Mouse (Mus musculus): Measurements from ENCODE around the gene Alyref. TPM values are rescaled to one million over a fixed set of nuclear protein-coding genes. Genes with fewer than 3 reads are reported as not detected.
A peak's percentile ranks its signal among the peaks of the same experiment; 100 is the strongest.

Alyref gene
- total and polyA plus RNA-seq, 3 experiments, result 600 to 1,072 TPM; not detected in 1

- TF ChIP-seq MEF2A (IDR thresholded peaks at IDR 0.05; ENCODE audit: extremely low read depth, insufficient replicate concordance, low read depth, low read length, poor library complexity, severe bottlenecking), result no peak
These were observed 26.5 kb upstream of the Alyref start (continued) for GRCm38 (mm10) chr11:120624680-120625111.

DNA sequence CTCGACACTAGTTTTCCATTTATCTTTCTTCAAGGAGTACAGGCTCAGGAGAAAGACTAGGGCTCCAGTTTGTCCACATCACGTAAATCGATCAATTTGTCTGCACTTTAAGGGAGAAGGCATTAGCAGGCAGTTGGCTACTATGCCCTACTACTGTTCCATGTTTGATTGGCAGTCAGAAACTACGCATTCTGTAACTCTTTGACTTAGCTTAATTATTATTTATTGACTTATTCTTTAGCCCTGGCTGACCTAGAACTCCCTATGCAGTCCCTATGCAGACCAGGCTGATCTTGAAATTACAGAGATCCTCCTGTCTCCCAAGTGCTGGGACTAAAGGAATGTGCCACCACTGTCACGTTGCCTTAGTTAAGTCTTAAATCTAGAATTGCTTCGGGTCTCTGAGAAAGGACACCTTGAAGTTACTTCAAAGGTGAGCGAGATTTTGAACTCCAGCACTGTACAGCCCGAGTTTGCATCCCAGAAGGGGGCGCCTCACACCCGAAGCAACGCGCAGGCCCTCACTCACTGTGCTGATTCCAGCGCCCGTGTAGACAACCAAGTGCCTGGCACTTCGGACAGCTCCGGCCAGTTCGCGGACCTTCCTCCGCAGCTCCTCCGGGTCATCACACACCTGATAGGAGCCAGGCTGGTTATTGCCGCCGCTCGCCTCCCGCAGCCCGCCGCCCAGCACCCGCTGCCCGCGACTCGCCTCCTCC is 26.0 kb upstream of the Alyref start:
- H3K9ac ChIP-seq (ENCODE audit: control insufficient read depth, low read depth, low read length, poor library complexity, severe bottlenecking), result peak overlapping the region; percentile 92
- no peaks in the 10 kb centered on the region for H3K27me3 ChIP-seq (ENCODE audit: control insufficient read depth in 1 of 2, insufficient read depth in 2 of 2, low read length in 2 of 2)
- H3K27ac ChIP-seq (ENCODE audit: control insufficient read depth, low read depth, low read length), result peak overlapping the region; percentile 54
- H3K36me3 ChIP-seq (ENCODE audit: control insufficient read depth in 1 of 2, insufficient read depth in 2 of 2, low read length in 2 of 2), result peaks cover 7 to 11% of the 10 kb centered on the region in 2 experiments
- peaks cover 0 to 10% of the 10 kb centered on the region in 2 experiments; a peak in 2 of 4 replicates for H3K4me1 ChIP-seq (ENCODE audit: control insufficient read depth in 1 of 2, insufficient read depth in 2 of 2, low read length in 2 of 2)
- peaks cover 31% of the 10 kb centered on the region for H3K79me2 ChIP-seq (ENCODE audit: control insufficient read depth, insufficient read depth, low read length, poor library complexity)
- no peaks in the 10 kb centered on the region for H3K9me3 ChIP-seq (replicated peaks; ENCODE audit: insufficient read depth, low read length)
- peak overlapping the region; percentile 82 to 93 for H3K4me3 ChIP-seq (ENCODE audit: control insufficient read depth in 1 of 2, insufficient read depth in 1 of 2, low read depth in 2 of 2, low read length in 2 of 2)
- peak; percentile 83 for DNase-seq (ENCODE audit: low read depth, low spot score)
- no peak for TF ChIP-seq CHD2 (IDR thresholded peaks at IDR 0.05; ENCODE audit: low read length)
- peak; percentile 62 for TF ChIP-seq HCFC1 (IDR thresholded peaks at IDR 0.05; ENCODE audit: low read depth, low read length)
- TF ChIP-seq EP300 (IDR thresholded peaks at IDR 0.05; ENCODE audit: low read depth in 1 of 2, low read length in 2 of 2), result 0 out of 4 replicates have a peak, but pooled peaks of 1 of the 2 experiments have one; percentile 19
- no peak for TF ChIP-seq E2F4 (IDR thresholded peaks at IDR 0.05; ENCODE audit: borderline replicate concordance, low read depth, low read length)
- TF ChIP-seq MEF2A (IDR thresholded peaks at IDR 0.05; ENCODE audit: extremely low read depth, insufficient replicate concordance, low read depth, low read length, poor library complexity, severe bottlenecking), result no peak
- TF ChIP-seq MYB (IDR thresholded peaks at IDR 0.05; ENCODE audit: low read depth, low read length), result 0 out of 2 replicates have a peak, but pooled peaks have one; percentile 20
- 0 out of 2 replicates have a peak, but pooled peaks have one; percentile 22 for TF ChIP-seq NRF1 (IDR thresholded peaks at IDR 0.05; ENCODE audit: insufficient read depth, low read depth, low read length, poor library complexity, severe bottlenecking)
- TF ChIP-seq TBP (IDR thresholded peaks at IDR 0.05; ENCODE audit: low read depth, low read length), result no peak
- no peak for TF ChIP-seq GABPA (IDR thresholded peaks at IDR 0.05; ENCODE audit: low read depth, low read length)
- 0 out of 2 replicates have a peak, but pooled peaks have one; percentile 14 for TF ChIP-seq ETS1 (IDR thresholded peaks at IDR 0.05; ENCODE audit: low read depth, low read length)
- TF ChIP-seq ELF1 (IDR thresholded peaks at IDR 0.05; ENCODE audit: low read depth, low read length), result peak; percentile 52
- TF ChIP-seq POLR2AphosphoS5 (IDR thresholded peaks at IDR 0.05; ENCODE audit: borderline replicate concordance, low read depth, low read length), result no peak
- peak; percentile 64 for TF ChIP-seq MYC (IDR thresholded peaks at IDR 0.05; ENCODE audit: low read depth, low read length)
- no peak for TF ChIP-seq JUND (IDR thresholded peaks at IDR 0.05; ENCODE audit: low read depth, low read length)
- TF ChIP-seq CTCF (IDR thresholded peaks at IDR 0.05 in 2 of 3, conservative IDR thresholded peaks at IDR 0.05 in 1 of 3; ENCODE audit: control insufficient read depth in 1 of 3, insufficient read depth in 1 of 3, low read depth in 2 of 3, low read length in 3 of 3, poor library complexity in 1 of 3, severe bottlenecking in 1 of 3), result peak; percentile 62 to 93 (median 91)
- TF ChIP-seq MAFK (IDR thresholded peaks at IDR 0.05; ENCODE audit: borderline replicate concordance, low read depth, low read length), result no peak
- TF ChIP-seq BHLHE40 (IDR thresholded peaks at IDR 0.05; ENCODE audit: borderline replicate concordance, low read depth, low read length), result 0 out of 2 replicates have a peak, but pooled peaks have one; percentile 21
- TF ChIP-seq POLR2AphosphoS2 (IDR thresholded peaks at IDR 0.05; ENCODE audit: low read length), result no peak
- TF ChIP-seq CHD1 (IDR thresholded peaks at IDR 0.05; ENCODE audit: low read depth, low read length), result no peak; the same call in 1 of the 2 replicates
- no peak for TF ChIP-seq UBTF (IDR thresholded peaks at IDR 0.05; ENCODE audit: borderline replicate concordance, insufficient read depth, low read depth, low read length)
- TF ChIP-seq TAL1 (IDR thresholded peaks at IDR 0.05; ENCODE audit: low read length), result no peak
- TF ChIP-seq POLR2A (IDR thresholded peaks at IDR 0.05; ENCODE audit: control insufficient read depth in 1 of 2, insufficient read depth in 1 of 2, low read depth in 1 of 2, low read length in 2 of 2, poor library complexity in 1 of 2), result no peak
- TF ChIP-seq USF2 (IDR thresholded peaks at IDR 0.05; ENCODE audit: borderline replicate concordance in 1 of 2, insufficient read depth in 1 of 2, low read depth in 1 of 2, low read length in 2 of 2), result no peak
- TF ChIP-seq SMC3 (IDR thresholded peaks at IDR 0.05; ENCODE audit: low read depth, low read length), result peak; percentile 94
- TF ChIP-seq NELFE (IDR thresholded peaks at IDR 0.05; ENCODE audit: low read depth, low read length), result no peak
- TF ChIP-seq ZMIZ1 (IDR thresholded peaks at IDR 0.05; ENCODE audit: low read depth, low read length), result no peak; the same call in 1 of the 2 replicates
- peak; percentile 83 for TF ChIP-seq ZC3H11A (IDR thresholded peaks at IDR 0.05; ENCODE audit: low read depth, low read length)
- TF ChIP-seq RAD21 (IDR thresholded peaks at IDR 0.05; ENCODE audit: low read depth, low read length), result peak; percentile 81
- no peak for TF ChIP-seq GATA1 (IDR thresholded peaks at IDR 0.05; ENCODE audit: low read depth, low read length)
- TF ChIP-seq ZKSCAN1 (IDR thresholded peaks at IDR 0.05; ENCODE audit: low read depth, low read length), result no peak
- TF ChIP-seq MAZ (IDR thresholded peaks at IDR 0.05; ENCODE audit: low read depth, low read length), result peak; percentile 75; the same call in 1 of the 2 replicates
- 0 out of 2 replicates have a peak, but pooled peaks have one; percentile 42 for TF ChIP-seq ZNF384 (IDR thresholded peaks at IDR 0.05; ENCODE audit: low read depth, low read length)

Measured in MEL (cell line).